8 mouse cellular contexts compared by ENCODE assay signal in genomic region chr6:83108762-83109668, GRCm38 (mm10). TPM values are rescaled to one million over a fixed set of nuclear protein-coding genes. Genes with fewer than 3 reads are reported as not detected.
DNase-seq lines count a peak whose midpoint lies in the region; ATAC-seq and TF ChIP-seq lines count a peak whose summit lies in the region.

Gene Mrpl53, plus strand, starts transcription at chr6:83109040.

- TF ChIP-seq CTCF in heart, postnatal 0 days (IDR thresholded peaks at IDR 0.05; ENCODE audit: low read depth), result no peak

- H3K4me2 ChIP-seq in forebrain, embryonic 13.5 days, result peak within 1 kb of the TSS; percentile 93
- H3K4me2 ChIP-seq in heart, postnatal 0 days (ENCODE audit: low read depth, low read length), result peak within 1 kb of the TSS; percentile 89
- peak within 1 kb of the TSS; percentile 75 for H3K4me2 ChIP-seq in liver, embryonic 16.5 days (ENCODE audit: low read depth, low read length)
- H3K4me2 ChIP-seq in neural tube, embryonic 12.5 days (replicated peaks), result peak within 1 kb of the TSS; percentile 87
- H3K4me2 ChIP-seq in stomach, embryonic 16.5 days (ENCODE audit: low read depth, low read length), result peak within 1 kb of the TSS; percentile 91

- H3K4me1 ChIP-seq in brown adipose tissue, adult 24 weeks (ENCODE audit: control insufficient read depth, insufficient read depth, insufficient read length, low read length), result peaks cover 4% of the 10 kb centered on the region; the same call in 1 of the 2 replicates
- H3K4me1 ChIP-seq in forebrain, embryonic 13.5 days, result peaks cover 27% of the 10 kb centered on the region
- H3K4me1 ChIP-seq in heart, postnatal 0 days (ENCODE audit: control insufficient read depth, insufficient read depth), result peaks cover 19% of the 10 kb centered on the region
- H3K4me1 ChIP-seq in liver, embryonic 16.5 days (ENCODE audit: control insufficient read depth, low read depth, low read length), result peaks cover 29% of the 10 kb centered on the region
- H3K4me1 ChIP-seq in neural tube, embryonic 12.5 days, result peaks cover 22% of the 10 kb centered on the region
- H3K4me1 ChIP-seq in stomach, embryonic 16.5 days (ENCODE audit: control insufficient read depth, insufficient read depth, low read length), result peaks cover 20% of the 10 kb centered on the region

- peak within 1 kb of the TSS; percentile 96 for H3K9ac ChIP-seq in forebrain, embryonic 13.5 days
- peak within 1 kb of the TSS; percentile 84 for H3K9ac ChIP-seq in heart, postnatal 0 days (replicated peaks; ENCODE audit: low read depth, low read length)
- peak within 1 kb of the TSS; percentile 90 for H3K9ac ChIP-seq in liver, embryonic 16.5 days (ENCODE audit: low read depth, low read length)
- H3K9ac ChIP-seq in neural tube, embryonic 12.5 days, result peak within 1 kb of the TSS; percentile 90
- peak within 1 kb of the TSS; percentile 97 for H3K9ac ChIP-seq in stomach, embryonic 16.5 days (ENCODE audit: low read length)

- peak within 1 kb of the TSS; percentile 92 for H3K27ac ChIP-seq in brown adipose tissue, adult 24 weeks (replicated peaks; ENCODE audit: low read depth, low read length)
- peak within 1 kb of the TSS; percentile 71 for H3K27ac ChIP-seq in forebrain, embryonic 13.5 days
- peak within 1 kb of the TSS; percentile 89 for H3K27ac ChIP-seq in heart, postnatal 0 days (ENCODE audit: low read depth)
- peak within 1 kb of the TSS; percentile 80 for H3K27ac ChIP-seq in liver, embryonic 16.5 days (ENCODE audit: low read length)
- peak within 1 kb of the TSS; percentile 42; the same call in 1 of the 2 replicates for H3K27ac ChIP-seq in neural tube, embryonic 12.5 days
- H3K27ac ChIP-seq in stomach, embryonic 16.5 days (ENCODE audit: low read length), result peak within 1 kb of the TSS; percentile 83

- peak within 1 kb of the TSS; percentile 89 for H3K4me3 ChIP-seq in brown adipose tissue, adult 24 weeks (ENCODE audit: insufficient read depth, low read depth, low read length)
- H3K4me3 ChIP-seq in forebrain, embryonic 13.5 days, result peak within 1 kb of the TSS; percentile 94
- H3K4me3 ChIP-seq in heart, postnatal 0 days (ENCODE audit: low read depth, low read length), result peak within 1 kb of the TSS; percentile 88
- H3K4me3 ChIP-seq in liver, embryonic 16.5 days (ENCODE audit: low read depth, low read length), result peak within 1 kb of the TSS; percentile 73
- H3K4me3 ChIP-seq in neural tube, embryonic 12.5 days, result peak within 1 kb of the TSS; percentile 85
- peak within 1 kb of the TSS; percentile 99 for H3K4me3 ChIP-seq in stomach, embryonic 16.5 days (replicated peaks; ENCODE audit: low read length)

- H3K36me3 ChIP-seq in forebrain, embryonic 13.5 days (ENCODE audit: poor library complexity, severe bottlenecking), result peaks cover 15% of the 10 kb centered on the region; the same call in 1 of the 2 replicates
- peaks cover 14% of the 10 kb centered on the region for H3K36me3 ChIP-seq in heart, postnatal 0 days (replicated peaks; ENCODE audit: control insufficient read depth, insufficient read depth, low read length)
- no peaks in the 10 kb centered on the region for H3K36me3 ChIP-seq in liver, embryonic 16.5 days (ENCODE audit: control insufficient read depth, insufficient read depth)
- H3K36me3 ChIP-seq in neural tube, embryonic 12.5 days, result peaks cover 7% of the 10 kb centered on the region; the same call in 1 of the 2 replicates
- H3K36me3 ChIP-seq in stomach, embryonic 16.5 days (ENCODE audit: control insufficient read depth, insufficient read depth, low read length), result no peaks in the 10 kb centered on the region

- no peaks in the 10 kb centered on the region for H3K27me3 ChIP-seq in forebrain, embryonic 13.5 days
- no peaks in the 10 kb centered on the region for H3K27me3 ChIP-seq in heart, postnatal 0 days (ENCODE audit: control insufficient read depth, insufficient read depth, low read length)
- no peaks in the 10 kb centered on the region for H3K27me3 ChIP-seq in liver, embryonic 16.5 days (ENCODE audit: control insufficient read depth, insufficient read depth, low read depth, low read length)
- no peaks in the 10 kb centered on the region for H3K27me3 ChIP-seq in neural tube, embryonic 12.5 days (replicated peaks)
- no peaks in the 10 kb centered on the region for H3K27me3 ChIP-seq in stomach, embryonic 16.5 days (ENCODE audit: control insufficient read depth, insufficient read depth, low read length)

- peak; percentile 78 for DNase-seq in CD4-positive, CD25-positive, alpha-beta regulatory T cell, adult 2 months (ENCODE audit: low read depth, low spot score)
- peak; percentile 75 for DNase-seq in heart, postnatal 0 days (ENCODE audit: low spot score)
- peak; percentile 83 to 90 for DNase-seq in kidney, postnatal 36 days

- WGBS in forebrain, embryonic 13.5 days, result under 1% methylated on average over 69 of the region's 76 CpGs
- WGBS in heart, postnatal 0 days, result under 1% methylated on average over 73 of the region's 76 CpGs
- WGBS in liver, embryonic 16.5 days (ENCODE audit: insufficient replicate concordance), result under 1% methylated on average over 76 of the region's 76 CpGs
- under 1% methylated on average over 76 of the region's 76 CpGs for WGBS in neural tube, embryonic 12.5 days
- under 1% methylated on average over 76 of the region's 76 CpGs for WGBS in stomach, embryonic 16.5 days

- H3K9me3 ChIP-seq in forebrain, embryonic 13.5 days (replicated peaks), result no peaks in the 10 kb centered on the region
- H3K9me3 ChIP-seq in heart, postnatal 0 days (replicated peaks; ENCODE audit: control insufficient read depth, low read length), result no peaks in the 10 kb centered on the region
- H3K9me3 ChIP-seq in liver, embryonic 16.5 days (replicated peaks; ENCODE audit: control insufficient read depth, low read length), result no peaks in the 10 kb centered on the region
- H3K9me3 ChIP-seq in neural tube, embryonic 12.5 days, result no peaks in the 10 kb centered on the region
- H3K9me3 ChIP-seq in stomach, embryonic 16.5 days (replicated peaks; ENCODE audit: control insufficient read depth, low read length), result no peaks in the 10 kb centered on the region

- TF ChIP-seq EP300 in heart, postnatal 0 days (IDR thresholded peaks at IDR 0.05; ENCODE audit: low read depth), result peak; percentile 54; the same call in 1 of the 2 replicates

- peak; percentile 85 for ATAC-seq in forebrain, embryonic 13.5 days
- ATAC-seq in heart, postnatal 0 days (ENCODE audit: insufficient read depth, low read depth), result peak; percentile 87
- ATAC-seq in liver, embryonic 16.5 days (ENCODE audit: low read depth), result peak; percentile 80
- peak; percentile 93 for ATAC-seq in neural tube, embryonic 12.5 days (ENCODE audit: low FRiP score, low read depth)
- ATAC-seq in stomach, embryonic 16.5 days (ENCODE audit: insufficient read depth, low FRiP score), result peak; percentile 87

RNA-seq across cellular contexts. Expression of gene Mrpl53, which starts in this region (rescaled TPM):
- polyA plus RNA-seq in brown adipose tissue, adult 24 weeks (2012; ENCODE audit: insufficient read depth, insufficient read length, missing spikeins), result 172 and 202 TPM in 2 replicates
- polyA plus RNA-seq in forebrain, embryonic 13.5 days (2015; fragmentation: Nextera tagmentation; extraction: Ambion mirVana), result 141 and 151 TPM in 2 replicates
- 87.9 and 156 TPM in 2 replicates for total RNA-seq in heart, postnatal 0 days (2014; rRNA removed; ENCODE audit: low replicate concordance)
- 242 and 247 TPM in 2 replicates for polyA plus RNA-seq in heart, postnatal 0 days (2015; fragmentation: Nextera tagmentation; extraction: Ambion mirVana)
- 66.1 and 73.4 TPM in 2 replicates for polyA plus RNA-seq in liver, embryonic 16.5 days (2015; fragmentation: Nextera tagmentation; extraction: Ambion mirVana)
- 124 and 128 TPM in 2 replicates for polyA plus RNA-seq in neural tube, embryonic 12.5 days (2016; fragmentation: Nextera tagmentation; extraction: Ambion mirVana)
- 115 and 123 TPM in 2 replicates for polyA plus RNA-seq in stomach, embryonic 16.5 days (2015; fragmentation: Nextera tagmentation; extraction: Ambion mirVana)

Comparison
In these comparisons a context has a peak if more than half of its experiments do, and no peak if none do; other contexts are left out.
1. Peak in every context shown above with its lines: DNase-seq, ATAC-seq, H3K4me3 ChIP-seq and H3K27ac ChIP-seq.
2. H3K27ac ChIP-seq: peak in every context shown above with its lines; median percentile 92 in brown adipose tissue, adult 24 weeks; 89 in heart, postnatal 0 days; 83 in stomach, embryonic 16.5 days; 80 in liver, embryonic 16.5 days; 71 in forebrain, embryonic 13.5 days; 42 in neural tube, embryonic 12.5 days.